Mouse (Mus musculus) intestine, postnatal 0 days (tissue): Measurements from ENCODE around the gene Hnrnpdl. TPM values are rescaled to one million over a fixed set of nuclear protein-coding genes. Genes with fewer than 3 reads are reported as not detected.

ENCODE experiments used
- ATAC-seq: fragments of 200-750 bp; cut with Nextera tagmentation; 2 replicates; pipeline ENCODE4 v1.8.0; 2017; ENCODE audit warnings: mild to moderate bottlenecking, moderate TSS enrichment, moderate library complexity
- H3K27ac ChIP-seq: fragments of 300-500 bp; sonication (generic); 2 replicates; pipeline ENCODE4 v1.5.1; 2014; ENCODE audit warnings: mild to moderate bottlenecking, low read depth, low read length, moderate library complexity
- H3K27me3 ChIP-seq: fragments of 300-500 bp; sonication (generic); replicated peaks from 2 replicates; pipeline ENCODE4 v1.6.1; 2014; ENCODE audit warnings: low read length, mixed read lengths; ENCODE audit not compliant: control insufficient read depth, insufficient read depth
- H3K36me3 ChIP-seq: fragments of 300-500 bp; sonication (generic); 2 replicates; pipeline ENCODE4 v1.6.1; 2014; ENCODE audit warnings: mild to moderate bottlenecking, moderate library complexity; ENCODE audit not compliant: control insufficient read depth, insufficient read depth
- H3K4me1 ChIP-seq: fragments of 300-500 bp; sonication (generic); replicated peaks from 2 replicates; pipeline ENCODE4 v1.6.1; 2014; ENCODE audit warnings: antibody characterized with exemption, low read length, mixed read lengths; ENCODE audit not compliant: control insufficient read depth, insufficient read depth
- H3K4me2 ChIP-seq: fragments of 300-500 bp; sonication (generic); replicated peaks from 2 replicates; pipeline ENCODE4 v1.6.1; 2014; ENCODE audit warnings: low read depth, mild to moderate bottlenecking, moderate library complexity
- H3K4me3 ChIP-seq: fragments of 300-500 bp; sonication (generic); 2 replicates; pipeline ENCODE4 v1.5.1; 2014; ENCODE audit warnings: low read depth, low read length
- H3K9ac ChIP-seq: fragments of 300-500 bp; sonication (generic); 2 replicates; pipeline ENCODE4 v1.6.1; 2014; ENCODE audit warnings: mild to moderate bottlenecking, low read depth, low read length
- H3K9me3 ChIP-seq: fragments of 300-500 bp; sonication (generic); 2 replicates; pipeline ENCODE4 v1.6.1; 2016; ENCODE audit warnings: mixed run types; ENCODE audit not compliant: control insufficient read depth
- CTCF ChIP-seq: sonication (generic); IDR thresholded peaks from 2 replicates; pipeline ENCODE4 v1.5.1; 2016; ENCODE audit warnings: low read depth, mild to moderate bottlenecking, control low read depth, antibody characterized with exemption, moderate library complexity
- WGBS: fragments of 180-500 bp; shearing (Covaris S2); extraction: QIAGEN DNeasy Blood & Tissue Kit; methylation state at CpG from one replicate; pipeline ENCODE4 v1.1.7; 2014; 5-methylcytosine and 5-hydroxymethylcytosine counted together
- polyA plus RNA-seq: library from polyadenylated mRNA; unstranded; fragments of >200 nt; fragmentation: Nextera tagmentation; extraction: Ambion mirVana; gene quantifications from 2 replicates; pipeline ENCODE4 v1.2.1, GENCODE M21; 2015

Hnrnpdl gene
- polyA plus RNA-seq, 1 experiment from 2014 or later: 61.6 TPM

DNA sequence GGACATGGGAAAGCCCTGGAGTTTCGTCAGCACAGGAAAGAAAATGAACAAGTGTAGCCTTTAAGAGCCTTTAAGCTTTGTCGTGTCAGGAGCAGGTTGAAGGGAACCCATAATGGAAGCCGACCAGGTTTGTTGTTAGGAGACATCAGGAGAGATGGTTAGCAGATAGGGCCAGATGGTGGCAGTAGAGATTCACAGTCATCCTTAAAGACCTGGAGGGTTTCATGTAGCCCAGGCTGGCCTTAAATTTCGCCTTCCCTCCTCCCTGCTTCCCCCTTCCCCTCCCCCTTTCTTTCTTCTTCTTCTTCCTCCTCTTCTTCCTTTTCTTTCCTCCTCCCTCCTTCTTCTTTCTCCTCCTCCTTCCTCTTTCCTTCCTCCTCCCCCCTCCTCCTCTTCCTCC, 35.1 kb upstream of the Hnrnpdl start:
- Histone ChIP-seq H3K4me3 (no peak overlapping the region), H3K9ac (no peak overlapping the region), H3K36me3 (peaks cover 19% of the 10 kb centered on the region; the same call in 1 of the 2 replicates), H3K27me3 (no peaks in the 10 kb centered on the region), H3K4me1 (no peaks in the 10 kb centered on the region), H3K9me3 (no peaks in the 10 kb centered on the region), H3K27ac (no peak overlapping the region), H3K4me2 (no peak overlapping the region)
- WGBS: 61% methylated on average over 4 of the region's 4 CpGs
- no peak for ATAC-seq
- TF ChIP-seq CTCF: peak; percentile 65

DNA sequence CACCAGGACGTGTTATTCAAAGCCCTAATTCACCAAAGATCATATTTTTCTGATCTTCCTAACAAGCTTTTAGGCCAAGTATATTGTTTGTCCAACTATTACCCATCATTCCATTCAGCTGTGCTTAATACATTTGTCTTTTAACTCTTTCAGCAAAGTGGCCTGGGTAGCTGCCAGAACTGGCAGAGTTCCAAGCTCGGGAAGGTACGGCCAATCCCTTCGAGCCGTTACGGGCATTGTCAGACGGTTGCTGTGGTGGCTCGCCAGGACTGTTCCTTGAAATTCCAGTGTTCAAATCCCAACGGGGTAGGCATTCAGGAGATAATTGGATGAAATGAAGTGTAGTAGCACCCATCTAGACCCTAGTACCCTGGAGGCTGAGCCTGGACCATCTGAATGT, 33.1 kb upstream of the Hnrnpdl start:
- H3K27ac ChIP-seq: no peak overlapping the region
- TF ChIP-seq CTCF: no peak
- no peaks in the 10 kb centered on the region for H3K9me3 ChIP-seq
- H3K4me3 ChIP-seq: no peak overlapping the region
- WGBS: 84% methylated on average over 9 of the region's 9 CpGs
- no peaks in the 10 kb centered on the region for H3K4me1 ChIP-seq
- peaks cover 31% of the 10 kb centered on the region for H3K36me3 ChIP-seq
- no peak overlapping the region for H3K9ac ChIP-seq
- H3K4me2 ChIP-seq: no peak overlapping the region
- H3K27me3 ChIP-seq: no peaks in the 10 kb centered on the region
- ATAC-seq: no peak

DNA sequence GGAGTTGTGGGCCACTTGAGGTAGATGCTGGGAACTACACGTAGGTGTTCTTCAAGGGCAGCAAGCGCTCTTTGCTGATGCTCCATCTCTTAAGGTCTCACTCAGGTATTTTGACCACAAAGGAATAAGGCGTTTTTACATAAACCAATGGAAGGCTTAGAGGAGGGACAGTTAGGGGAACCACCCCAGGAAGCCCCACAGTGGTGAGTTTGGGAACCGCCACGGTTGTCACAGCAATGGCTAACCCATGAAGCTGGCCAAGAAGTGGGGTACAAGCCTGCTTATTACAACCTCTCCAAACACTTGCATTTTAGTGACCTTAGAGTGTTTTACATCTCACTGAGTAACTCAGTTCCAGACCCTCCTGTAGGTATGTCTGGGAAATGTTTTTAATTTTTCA, 32.1 kb upstream of the Hnrnpdl start:
- Histone ChIP-seq H3K9me3 (no peaks in the 10 kb centered on the region), H3K4me2 (no peak overlapping the region), H3K4me1 (no peaks in the 10 kb centered on the region), H3K36me3 (peaks cover 40% of the 10 kb centered on the region), H3K27me3 (no peaks in the 10 kb centered on the region), H3K4me3 (no peak overlapping the region), H3K9ac (no peak overlapping the region), H3K27ac (no peak overlapping the region)
- WGBS: 92% methylated on average over 5 of the region's 5 CpGs
- ATAC-seq: no peak
- TF ChIP-seq CTCF: no peak

DNA sequence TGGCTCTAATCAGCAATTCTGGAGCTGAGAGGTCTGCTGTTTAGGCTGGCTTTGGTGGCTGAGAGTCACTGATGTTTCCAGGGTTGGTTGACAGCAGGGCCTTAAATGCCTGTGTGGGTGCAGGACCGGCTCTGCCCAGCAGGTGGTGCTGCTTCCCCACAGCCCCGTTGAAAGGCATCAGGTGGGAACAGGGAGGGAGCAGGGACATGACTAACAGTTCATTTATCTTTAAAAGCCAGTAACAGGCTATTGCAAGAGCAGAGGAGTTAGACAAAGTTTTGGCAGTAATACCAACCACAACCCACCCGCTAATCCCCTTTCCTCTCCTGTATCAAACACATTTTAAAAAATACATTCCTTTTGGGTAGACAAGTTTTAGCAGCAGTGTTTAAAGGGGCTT, 30.8 kb upstream of the Hnrnpdl start:
- 28% methylated on average over 3 of the region's 3 CpGs for WGBS
- Histone ChIP-seq H3K9ac (no peak overlapping the region), H3K4me1 (no peaks in the 10 kb centered on the region), H3K4me3 (no peak overlapping the region), H3K36me3 (peaks cover 52% of the 10 kb centered on the region), H3K27me3 (no peaks in the 10 kb centered on the region), H3K27ac (no peak overlapping the region), H3K4me2 (no peak overlapping the region), H3K9me3 (no peaks in the 10 kb centered on the region)
- peak; percentile 99 for TF ChIP-seq CTCF
- peak; percentile 52; the same call in 1 of the 2 replicates for ATAC-seq

DNA sequence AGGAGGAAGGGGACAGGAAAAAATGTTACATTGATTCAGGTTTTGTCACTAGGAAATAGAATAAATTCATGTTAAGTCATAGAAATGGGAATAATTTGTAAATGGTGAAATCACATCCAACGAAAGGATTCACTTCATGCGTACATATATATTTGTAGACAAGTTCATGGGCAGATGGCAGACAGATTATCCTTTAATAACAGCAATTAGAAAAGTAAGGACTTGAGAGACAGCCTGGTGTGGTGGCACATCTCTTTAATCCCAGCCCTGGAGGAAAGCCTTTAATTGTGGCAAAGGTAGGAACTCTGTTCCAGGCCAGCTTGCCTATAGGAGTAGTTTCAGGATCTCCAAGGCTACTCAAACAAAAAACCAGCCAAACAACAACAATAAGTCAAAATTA, 30.1 kb upstream of the Hnrnpdl start:
- Histone ChIP-seq H3K27ac (no peak overlapping the region), H3K4me3 (no peak overlapping the region), H3K36me3 (peaks cover 59% of the 10 kb centered on the region), H3K4me1 (no peaks in the 10 kb centered on the region), H3K4me2 (no peak overlapping the region), H3K27me3 (no peaks in the 10 kb centered on the region), H3K9me3 (no peaks in the 10 kb centered on the region), H3K9ac (no peak overlapping the region)
- TF ChIP-seq CTCF: no peak
- ATAC-seq: no peak
- WGBS: 95% methylated on average over 2 of the region's 2 CpGs

DNA sequence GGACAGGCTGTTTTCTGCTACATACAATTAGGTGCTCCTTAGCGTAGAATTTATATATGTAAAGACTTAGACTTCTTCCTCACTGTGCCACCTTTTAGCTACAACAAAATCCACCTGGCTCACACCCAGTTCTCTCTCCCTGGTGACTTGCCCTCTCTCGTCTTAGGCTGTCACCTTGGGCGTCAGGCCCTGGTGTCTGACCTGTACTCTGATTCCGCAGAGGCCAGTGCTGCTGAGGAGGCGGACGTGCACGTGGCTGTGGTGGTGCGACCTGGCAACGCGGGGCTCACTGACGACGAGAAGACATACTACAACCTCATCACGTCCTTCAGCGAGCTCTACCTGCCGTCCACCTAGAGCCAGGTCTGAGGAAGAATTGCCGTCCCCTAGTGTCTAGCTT, 28.1 kb upstream of the Hnrnpdl start:
- no peak overlapping the region for H3K4me3 ChIP-seq
- H3K9ac ChIP-seq: no peak overlapping the region
- H3K27ac ChIP-seq: no peak overlapping the region
- TF ChIP-seq CTCF: no peak
- no peaks in the 10 kb centered on the region for H3K4me1 ChIP-seq
- H3K4me2 ChIP-seq: no peak overlapping the region
- H3K9me3 ChIP-seq: no peaks in the 10 kb centered on the region
- WGBS: 93% methylated on average over 16 of the region's 16 CpGs
- ATAC-seq: no peak
- H3K27me3 ChIP-seq: no peaks in the 10 kb centered on the region
- peaks cover 62% of the 10 kb centered on the region for H3K36me3 ChIP-seq

DNA sequence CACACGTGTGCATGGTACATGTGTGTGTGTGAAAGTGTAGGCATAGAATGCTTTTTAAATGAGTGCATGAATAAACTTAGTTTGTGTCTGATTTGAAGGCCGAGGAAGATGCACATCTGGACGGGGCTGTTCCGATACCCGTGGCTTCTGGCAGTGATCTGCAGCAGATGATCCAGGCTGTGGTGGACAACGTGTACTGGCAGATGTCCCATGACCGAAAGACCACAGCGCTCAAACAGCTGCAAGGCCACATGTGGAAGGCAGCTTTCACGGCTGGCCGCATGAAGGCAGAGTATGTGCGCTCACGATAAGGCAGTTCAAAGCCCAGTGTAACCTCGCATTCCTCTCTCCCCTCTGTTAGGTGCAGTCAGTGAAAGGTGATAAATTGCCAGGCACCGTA, 21.4 kb upstream of the Hnrnpdl start:
- Histone ChIP-seq H3K27me3 (no peaks in the 10 kb centered on the region), H3K36me3 (peaks cover 61% of the 10 kb centered on the region), H3K27ac (no peak overlapping the region), H3K4me2 (no peak overlapping the region), H3K9me3 (no peaks in the 10 kb centered on the region), H3K9ac (no peak overlapping the region), H3K4me3 (no peak overlapping the region), H3K4me1 (no peaks in the 10 kb centered on the region)
- ATAC-seq: no peak
- no peak for TF ChIP-seq CTCF
- WGBS: 90% methylated on average over 14 of the region's 14 CpGs
